Mouse (Mus musculus): ENCODE results near the gene Palm3.
"Not testable (repeated sequence)": the region's sequence is repeated elsewhere in the genome, so short reads cannot be mapped to it uniquely, and the experiment has no call there.

Gene Palm3

GRCm38 (mm10) chr8:83997511-83998141, 23.6 kb upstream of the Palm3 start, which contains the start of gene Samd1:
TSS of gene Samd1 (plus strand) at chr8:83997672.
- DNase-seq (ENCODE audit: low read depth, low spot score) = no peak

DNA sequence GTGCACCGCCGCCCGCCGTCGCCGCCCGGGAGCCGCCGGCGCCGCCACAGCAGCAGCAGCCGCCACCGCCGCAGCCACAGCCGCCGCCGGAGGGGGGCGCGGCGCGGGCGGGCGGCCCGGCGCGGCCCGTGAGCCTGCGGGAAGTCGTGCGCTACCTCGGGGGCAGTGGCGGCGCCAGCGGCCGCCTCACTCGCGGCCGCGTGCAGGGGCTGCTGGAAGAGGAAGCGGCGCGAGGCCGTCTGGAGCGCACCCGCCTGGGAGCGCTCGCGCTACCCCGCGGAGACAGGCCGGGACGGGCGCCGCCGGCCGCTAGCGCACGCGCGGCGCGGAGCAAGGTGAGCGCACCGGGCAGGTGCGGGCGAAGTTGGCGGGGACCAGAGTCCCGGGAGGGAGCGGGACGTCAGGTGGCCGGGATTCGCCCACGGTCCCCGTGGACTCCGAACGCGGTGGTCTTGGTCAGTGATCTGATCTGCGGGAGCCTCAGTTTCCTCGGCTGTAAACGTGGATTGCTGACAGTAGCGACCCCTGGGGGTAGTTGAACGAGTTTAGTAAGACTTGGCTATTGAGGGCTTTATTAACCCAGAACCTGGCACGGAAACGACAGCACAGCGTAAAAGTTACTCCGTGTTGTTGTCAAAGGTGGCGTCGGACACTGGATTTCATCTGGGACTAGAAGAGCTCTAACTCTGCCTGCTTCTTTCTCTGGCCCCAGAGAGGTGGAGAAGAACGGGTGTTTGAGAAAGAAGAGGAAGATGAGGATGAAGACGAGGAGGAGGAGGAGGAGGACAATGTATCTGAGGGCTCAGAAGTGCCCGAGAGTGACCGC, 22.8 kb upstream of the Palm3 start:
- peak; percentile 70 for DNase-seq (ENCODE audit: low read depth, low spot score)

DNA sequence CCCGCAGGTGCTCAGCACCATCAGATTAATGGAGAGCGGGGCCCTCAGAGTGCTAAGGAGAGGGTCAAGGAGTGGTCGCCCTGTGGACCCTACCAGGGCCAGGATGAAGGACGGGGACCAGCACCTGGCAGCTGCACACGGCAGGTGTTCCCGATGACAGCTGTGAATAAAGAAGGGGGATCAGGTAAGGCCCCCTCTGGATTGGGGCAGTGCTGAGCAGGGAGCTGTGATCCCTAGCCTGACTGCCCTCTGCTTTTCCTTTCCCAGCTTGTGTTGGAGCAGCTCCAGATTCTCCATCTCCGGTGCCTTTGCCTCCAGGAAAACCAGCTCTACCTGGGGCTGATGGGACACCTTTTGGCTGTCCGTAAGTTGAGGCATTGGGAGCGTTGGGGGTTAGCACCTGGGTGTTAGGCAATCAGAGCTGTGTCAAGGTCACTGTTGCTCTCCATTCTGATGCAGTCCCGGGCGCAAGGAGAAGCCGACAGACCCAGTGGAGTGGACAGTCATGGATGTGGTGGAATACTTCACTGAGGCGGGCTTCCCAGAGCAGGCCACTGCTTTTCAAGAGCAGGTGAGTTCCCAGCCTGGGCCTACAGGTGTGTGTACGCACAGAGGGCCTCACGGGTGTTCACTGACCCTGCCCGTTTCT, 22.1 kb upstream of the Palm3 start:
- no peak for DNase-seq (ENCODE audit: low read depth, low spot score)

DNA sequence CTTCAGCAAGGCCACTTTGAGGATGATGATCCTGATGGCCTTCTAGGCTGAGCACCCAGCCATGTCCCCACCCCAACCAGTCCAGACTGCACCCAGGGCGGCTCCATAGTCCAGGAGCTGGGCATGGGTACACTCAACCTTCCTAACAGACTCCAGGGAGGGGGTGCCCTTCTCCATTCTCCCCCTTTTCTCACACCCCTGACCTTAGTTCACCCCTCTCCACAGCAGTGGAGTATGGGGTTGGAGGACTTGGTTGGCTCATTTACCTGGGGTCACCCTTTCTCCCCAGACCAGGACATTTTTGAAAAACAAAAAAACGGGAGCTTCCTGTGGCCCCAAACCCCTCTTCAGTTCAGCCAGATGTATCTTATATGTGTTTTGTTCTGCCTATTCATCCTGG, 21.4 kb upstream of the Palm3 start:
- no peak for DNase-seq (ENCODE audit: low read depth, low spot score)

GRCm38 (mm10) chr8:84001281-84002000, 19.8 kb upstream of the Palm3 start, which contains the start of gene 1700067K01Rik:
TSS of gene 1700067K01Rik (plus strand) at chr8:84001502.
- DNase-seq (ENCODE audit: low read depth, low spot score) = no peak

DNA sequence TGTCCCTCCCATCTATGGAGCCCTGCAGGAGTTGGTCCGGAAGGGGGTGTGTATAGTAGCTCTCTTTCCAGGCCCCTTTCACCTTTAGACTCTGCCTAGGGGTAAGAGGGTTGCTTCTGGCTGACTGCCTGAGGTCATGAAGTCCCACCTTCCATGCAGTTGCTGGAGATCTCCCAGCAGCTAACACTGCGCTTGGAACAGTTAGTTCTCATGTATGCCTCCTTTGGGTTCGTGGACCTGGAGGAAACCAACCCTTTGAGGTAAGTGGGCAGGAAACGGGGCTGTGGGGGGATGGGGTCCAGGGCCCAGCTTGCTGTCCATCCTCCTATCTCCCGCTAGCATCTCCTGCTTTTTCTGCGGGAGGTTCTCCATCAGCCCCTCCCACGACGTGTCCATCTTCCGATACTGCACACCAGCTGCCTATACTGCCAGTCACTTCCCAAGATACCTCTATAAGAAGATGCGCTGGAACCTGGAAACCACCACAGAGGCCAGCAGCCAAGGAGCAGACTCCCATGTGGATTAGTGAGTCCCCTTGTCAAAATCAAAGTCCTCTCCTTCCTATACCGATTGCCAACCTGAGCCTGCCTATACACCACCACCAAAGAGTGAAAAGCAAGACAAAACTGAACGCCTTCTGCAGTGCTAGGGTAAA, 18.2 kb upstream of the Palm3 start:
- DNase-seq (ENCODE audit: low read depth, low spot score) = no peak

DNA sequence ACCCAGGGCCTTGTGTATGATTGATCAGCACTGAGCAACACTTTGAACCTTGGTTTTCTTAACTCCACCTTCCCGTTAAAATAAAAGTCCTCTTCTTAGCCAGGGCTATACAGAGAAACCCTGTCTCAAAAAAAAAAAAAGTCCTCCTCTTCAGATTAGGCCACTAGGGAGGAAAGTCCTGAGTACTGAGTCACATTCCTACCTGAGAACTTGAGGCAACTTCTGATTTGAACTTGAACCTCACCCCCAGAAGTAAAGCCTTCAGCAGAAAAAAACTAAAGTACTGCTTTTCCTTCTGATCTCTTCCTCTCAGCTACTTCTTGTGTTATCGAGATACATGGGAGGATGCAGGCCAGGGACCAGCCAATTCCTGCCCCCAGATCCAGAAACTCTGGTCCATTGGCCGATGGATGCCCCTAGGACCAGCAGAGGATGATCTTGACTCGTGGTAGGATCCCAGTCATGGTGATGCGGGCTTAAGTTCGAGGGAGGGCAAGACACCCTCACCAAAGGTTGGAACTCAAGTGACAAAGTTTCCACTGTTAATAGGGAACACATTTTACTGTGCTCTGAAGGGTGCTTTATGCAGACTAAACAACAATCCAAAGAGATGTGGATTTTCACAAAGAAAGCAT, 17.5 kb upstream of the Palm3 start:
- no peak for DNase-seq (ENCODE audit: low read depth, low spot score)

- DNase-seq (ENCODE audit: low read depth, low spot score) = peak; percentile 95
These were observed 16.6 kb upstream of the Palm3 start for GRCm38 (mm10) chr8:84004533-84005201.

- not testable (repeated sequence) for DNase-seq (ENCODE audit: low read depth, low spot score)
These were observed 15.8 kb upstream of the Palm3 start for GRCm38 (mm10) chr8:84005502-84005901.

GRCm38 (mm10) chr8:84008362-84008761, 12.9 kb upstream of the Palm3 start:
- no peak for DNase-seq (ENCODE audit: low read depth, low spot score)

DNA sequence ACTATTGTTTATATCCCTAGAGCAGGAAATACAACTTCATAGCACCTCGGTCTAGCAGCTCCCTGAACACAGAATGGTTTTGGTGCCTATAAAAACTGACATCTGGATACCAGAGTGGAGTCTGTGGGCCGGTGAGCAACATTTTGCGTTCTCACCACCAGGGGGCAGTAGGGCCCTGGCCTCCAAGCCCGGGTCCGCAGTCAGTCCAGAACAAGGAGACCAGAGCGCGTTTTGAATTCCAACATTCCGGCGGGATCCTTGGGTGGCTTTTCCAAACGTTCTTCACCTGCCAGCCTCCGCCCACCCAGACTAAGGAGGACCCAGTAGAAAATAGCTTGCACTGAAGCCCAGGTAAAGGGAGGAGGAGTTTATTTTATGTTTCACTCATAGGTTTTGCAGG, 11.4 kb upstream of the Palm3 start:
- peak; percentile 93 for DNase-seq (ENCODE audit: low read depth, low spot score)

DNA sequence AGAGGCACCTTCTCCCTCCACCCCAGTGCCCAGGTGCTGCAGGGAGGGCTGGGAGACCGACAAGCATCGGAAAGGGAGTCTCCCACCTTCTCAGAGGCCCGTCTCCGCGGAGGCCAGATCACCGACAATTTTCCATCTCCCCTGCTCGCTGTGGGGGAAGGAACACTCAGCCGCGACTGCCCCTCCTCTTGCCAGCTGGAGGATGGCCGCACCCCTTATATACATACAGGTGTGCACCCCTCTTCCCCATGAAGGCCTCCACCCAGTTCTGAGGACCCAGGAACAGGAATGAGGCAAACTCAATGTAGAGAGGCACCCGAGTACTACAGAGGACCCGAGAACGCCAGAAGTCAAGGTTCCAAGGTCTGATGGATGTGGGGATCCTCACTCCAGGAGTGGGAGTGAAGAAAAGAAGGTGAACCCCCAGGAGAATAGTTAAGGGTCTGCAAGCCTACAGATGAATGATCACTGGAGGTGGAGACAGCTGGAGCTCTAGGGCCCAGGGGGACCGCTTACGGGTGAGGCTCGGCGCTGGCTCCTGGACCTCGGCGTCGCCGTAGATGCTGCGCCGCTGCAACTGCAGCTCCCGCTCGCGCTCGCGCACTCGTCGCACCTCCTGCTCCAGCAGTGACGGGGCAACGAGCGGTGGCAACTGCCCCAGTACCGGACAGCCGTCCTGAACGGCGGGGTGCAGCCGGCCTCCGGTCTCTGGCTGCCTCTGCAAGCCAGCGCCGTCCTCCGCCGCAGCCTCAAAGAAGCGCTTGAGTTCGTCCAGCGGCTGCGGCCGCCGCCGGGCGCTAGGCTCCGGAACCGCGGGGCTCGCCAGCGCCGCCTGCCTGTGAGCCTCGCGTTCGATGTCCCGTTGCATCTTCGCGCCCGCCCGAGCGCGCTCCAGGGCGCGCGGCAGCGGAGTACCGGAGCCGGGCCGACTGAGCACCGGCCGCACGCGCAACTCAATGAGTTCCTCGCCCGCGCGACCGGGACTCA, 10.4 kb upstream of the Palm3 start:
- DNase-seq (ENCODE audit: low read depth, low spot score) = no peak

DNA sequence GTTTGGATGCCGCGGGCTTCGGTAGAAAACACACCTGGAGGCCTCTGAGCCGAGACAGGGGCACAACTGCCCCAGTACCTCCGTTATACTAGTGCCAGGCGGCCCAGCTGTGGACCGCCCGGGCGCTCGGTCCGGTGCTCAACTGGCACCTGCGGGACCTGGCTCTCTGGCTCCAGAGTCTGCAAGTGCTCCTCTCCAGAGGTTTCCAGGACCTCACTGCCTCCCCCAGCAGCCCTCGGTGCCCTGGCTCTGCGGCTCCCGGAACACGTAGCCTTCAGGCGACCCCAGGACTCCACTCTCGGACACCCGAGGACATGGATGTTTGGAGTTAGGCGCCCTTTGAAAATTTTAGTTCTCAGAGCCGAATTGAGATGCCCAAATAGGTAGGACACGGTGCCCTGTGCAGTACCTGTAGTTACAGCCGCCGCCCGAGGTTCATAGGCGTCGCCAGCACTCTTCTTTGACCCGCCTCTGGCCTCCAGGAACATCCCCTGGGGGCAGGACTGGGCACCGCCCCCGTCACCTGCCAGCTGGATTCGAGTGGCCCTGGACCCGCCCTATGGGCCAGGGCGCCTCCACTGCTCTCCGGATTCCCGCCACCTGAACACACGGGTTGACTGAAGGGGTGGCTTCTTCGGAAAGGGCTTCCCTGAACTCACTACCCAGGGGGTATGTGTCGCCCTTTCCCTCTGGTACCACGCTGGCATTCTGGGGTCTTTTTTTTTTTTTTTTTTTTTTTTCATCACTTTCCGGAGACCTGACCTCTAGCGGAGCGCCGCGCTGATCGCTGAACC, 9.4 kb upstream of the Palm3 start, which contains the start of gene 2210011C24Rik:
2210011C24Rik (minus strand) TSS at position 467 of the 794 bp plus-strand sequence.
- DNase-seq (ENCODE audit: low read depth, low spot score) = no peak

- no peak for DNase-seq (ENCODE audit: low read depth, low spot score)
These were observed 8.6 kb upstream of the Palm3 start for GRCm38 (mm10) chr8:84012499-84013165.

GRCm38 (mm10) chr8:84015833-84016232, 5.4 kb upstream of the Palm3 start:
- no peak for DNase-seq (ENCODE audit: low read depth, low spot score)

- no peak for DNase-seq (ENCODE audit: low read depth, low spot score)
These were observed 1.5 kb upstream of the Palm3 start for GRCm38 (mm10) chr8:84019738-84020137.

DNA sequence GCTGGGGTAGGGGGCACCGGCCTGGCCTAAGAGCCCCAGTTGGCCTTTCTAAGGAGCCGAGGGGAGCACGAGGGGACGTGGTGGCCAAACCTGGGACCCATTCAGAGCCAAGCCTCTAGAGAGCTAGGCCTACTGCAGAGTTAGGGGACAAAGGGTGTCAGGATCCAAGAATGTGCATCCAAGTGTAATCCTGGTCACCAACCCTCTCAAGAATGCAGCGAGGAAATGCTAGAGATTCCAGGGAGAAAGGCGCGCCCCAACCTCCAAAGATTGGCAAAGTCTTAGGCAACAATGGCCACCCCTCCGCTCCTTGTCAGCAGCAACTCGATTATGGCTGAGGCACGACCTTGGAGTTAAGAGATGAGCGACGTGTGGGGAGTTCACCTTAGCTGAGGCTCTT, 298 bp downstream of the Palm3 start:
- no peak for DNase-seq (ENCODE audit: low read depth, low spot score)

DNA sequence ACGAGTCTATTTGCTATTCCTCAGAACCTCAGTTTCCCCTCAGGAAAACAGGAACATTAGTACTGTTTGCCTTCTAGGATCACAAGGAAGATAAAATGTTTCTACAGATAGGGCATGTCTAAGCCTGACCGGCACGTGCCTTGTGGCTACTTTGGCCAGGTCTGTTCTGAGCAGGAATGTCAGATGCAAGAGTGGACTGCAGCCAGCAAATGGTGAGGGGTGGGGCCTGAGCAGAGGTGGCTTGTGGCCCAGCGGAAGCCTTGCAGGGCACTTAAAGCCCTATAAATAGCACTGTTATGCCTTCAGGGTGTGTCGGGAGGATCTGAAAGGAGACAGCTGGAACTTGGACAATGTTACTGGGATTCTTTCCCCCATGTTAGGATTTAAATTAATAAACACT, 1.8 kb downstream of the Palm3 start:
- DNase-seq (ENCODE audit: low read depth, low spot score) = no peak
